Mouse (Mus musculus) left cerebral cortex, postnatal 25 days (tissue): ENCODE data around the gene 2200002D01Rik. TPM values are rescaled to one million over a fixed set of nuclear protein-coding genes. Genes with fewer than 3 reads are reported as not detected.
A peak's percentile ranks its signal among the peaks of the same experiment; 100 is the strongest.
"Not testable (repeated sequence)": the region's sequence is repeated elsewhere in the genome, so short reads cannot be mapped to it uniquely, and the experiment has no call there.

Experiments
- DNase-seq, 2 experiments: peaks; one replicate each; pipeline ENCODE4 v3.0.0; 2022; ENCODE audit warnings: low spot score in 2 of 2, mixed read lengths in 1 of 2
- intact Hi-C: fragments of 180-260 bp; cut with DNase I; formaldehyde crosslinking; loops from one replicate; pipeline ENCODE4 v1.15.1; 2025
- total RNA-seq, 2 experiments: library from RNA; stranded (reverse); gene quantifications; 2 replicates each; pipeline ENCODE4 v1.2.3; 2021

Gene 2200002D01Rik
- total RNA-seq, 2 experiments from 2014 or later, result not detected

DNA sequence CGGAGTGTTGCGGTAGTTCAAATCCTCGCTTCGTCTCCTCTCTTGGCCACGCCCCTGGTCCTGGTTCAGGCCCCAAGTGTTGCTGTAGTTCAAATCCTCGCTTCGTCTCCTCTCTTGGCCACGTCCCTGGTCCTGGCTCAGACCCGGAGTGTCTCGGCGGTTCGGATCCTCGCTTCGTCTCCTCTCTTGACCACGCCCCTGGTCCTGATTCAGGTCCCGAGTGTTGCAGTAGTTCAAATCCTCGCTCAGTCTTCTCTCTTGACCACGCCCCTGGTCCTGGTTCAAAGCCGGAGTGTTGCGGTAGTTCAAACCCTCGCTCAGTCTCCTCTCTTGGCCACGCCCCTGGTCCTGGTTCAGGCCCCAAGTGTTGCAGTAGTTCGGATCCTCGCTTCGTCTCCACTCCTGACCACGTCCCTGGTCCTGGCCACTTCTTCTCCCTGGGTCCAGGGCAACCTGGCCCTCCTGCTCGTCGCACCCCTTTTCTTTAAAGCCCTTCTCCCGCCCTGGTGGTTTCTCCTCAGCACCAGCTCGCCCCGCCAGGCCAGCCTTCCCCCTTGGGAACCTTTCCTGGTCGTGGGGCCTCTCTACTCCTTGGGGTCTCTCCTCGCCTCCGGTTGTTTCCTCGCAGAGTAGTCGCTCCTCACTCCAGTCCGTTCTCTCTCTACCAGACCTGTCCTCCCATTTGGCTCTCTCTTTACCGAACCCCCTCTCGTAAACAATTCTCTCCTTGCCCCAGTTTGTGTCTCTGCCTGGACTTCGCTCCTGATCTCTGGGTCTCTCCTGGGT is 35.3 kb downstream of the 2200002D01Rik start:
- DNase-seq, intact Hi-C loops: not testable (repeated sequence)

DNA sequence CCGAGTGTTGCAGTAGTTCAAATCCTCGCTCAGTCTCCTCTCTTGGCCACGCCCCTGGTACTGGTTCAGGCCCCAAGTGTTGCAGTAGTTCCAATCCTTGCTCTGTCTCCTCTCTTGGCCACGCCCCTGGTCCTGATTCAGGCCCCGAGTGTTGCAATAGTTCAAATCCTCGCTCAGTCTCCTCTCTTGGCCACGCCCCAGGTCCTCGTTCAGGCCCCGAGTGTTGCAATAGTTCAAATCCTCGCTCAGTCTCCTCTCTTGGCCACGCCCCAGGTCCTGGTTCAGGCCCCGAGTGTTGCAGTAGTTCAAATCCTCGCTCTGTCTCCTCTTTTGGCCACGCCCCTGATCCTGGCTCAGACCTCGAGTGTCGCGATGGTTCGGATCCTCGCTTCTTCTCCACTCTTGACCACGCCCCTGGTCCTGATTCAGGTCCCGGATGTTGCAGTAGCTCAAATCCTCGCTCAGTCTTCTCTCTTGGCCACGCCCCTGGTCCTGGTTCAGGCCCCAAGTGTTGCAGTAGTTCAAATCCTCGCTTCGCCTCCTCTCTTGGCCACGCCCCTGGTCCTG is 36.0 kb downstream of the 2200002D01Rik start:
- intact Hi-C loops, result no loop called here
- no peak for DNase-seq

- intact Hi-C loops, result no loop called here
- peak; percentile 34 to 46 for DNase-seq
Observed at GRCm38 (mm10) chr7:29211415-29212198, 36.7 kb downstream of the 2200002D01Rik start.

GRCm38 (mm10) chr7:29211013-29211412 is 37.3 kb downstream of the 2200002D01Rik start:
- DNase-seq, intact Hi-C loops: not testable (repeated sequence)

DNA sequence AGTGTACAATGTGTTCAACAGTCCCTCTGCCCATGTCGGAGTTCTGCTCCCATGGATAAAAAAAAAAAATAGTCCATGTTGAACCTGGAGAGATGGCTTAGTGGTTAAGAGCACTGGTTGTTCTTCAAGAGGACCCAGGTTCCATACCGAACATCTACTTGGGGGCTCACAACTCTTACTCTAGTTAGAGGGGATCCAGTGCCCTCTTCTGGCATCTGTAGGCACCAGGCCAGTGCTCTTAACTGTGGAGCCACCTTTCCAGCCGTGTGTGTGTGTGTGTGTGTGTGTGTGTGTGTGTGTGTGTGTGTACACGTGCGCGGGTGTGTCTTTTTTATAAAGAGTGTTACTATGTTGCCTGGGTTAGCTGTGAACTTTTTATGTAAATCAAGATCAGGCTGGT is 45.7 kb downstream of the 2200002D01Rik start:
- DNase-seq, result no peak
- intact Hi-C loops, result no loop called here

Other genes starting within 250 kb of the 2200002D01Rik start
- gene Ryr1, start 123.3 kb downstream of the 2200002D01Rik start, total RNA-seq, result 1 to 10 TPM; 4.7 to 8.9 TPM
- 1 to 10 TPM; 1.1 to 1.8 TPM for gene Rasgrp4, start 113.6 kb downstream of the 2200002D01Rik start, total RNA-seq
- gene Fam98c, start 92.2 kb downstream of the 2200002D01Rik start, total RNA-seq, result 10 to 100 TPM; 35.9 to 40.6 TPM
- 1 to 10 TPM; 1.0 to 1.1 TPM for gene Ggn, start 78.3 kb downstream of the 2200002D01Rik start, total RNA-seq
- 10 to 100 TPM; 52.3 to 57.9 TPM for gene Spred3, start 78.1 kb downstream of the 2200002D01Rik start, total RNA-seq
- gene Psmd8, start 67.8 kb downstream of the 2200002D01Rik start, total RNA-seq, result 100 to 1,000 TPM; 137 to 145 TPM
- gene Catsperg1, start 34.4 kb downstream of the 2200002D01Rik start, total RNA-seq, result under 1 TPM; 0.76 to 0.99 TPM
- gene Kcnk6, start 16.0 kb downstream of the 2200002D01Rik start, total RNA-seq, result 1 to 10 TPM; 2.2 to 3.2 TPM
- gene Yif1b, start 10.1 kb downstream of the 2200002D01Rik start, total RNA-seq, result 10 to 100 TPM; 48.5 to 52.0 TPM
- gene Spint2, start 33.4 kb upstream of the 2200002D01Rik start, total RNA-seq, result 10 to 100 TPM; 21.1 to 24.4 TPM
- gene Ppp1r14a, start 40.8 kb upstream of the 2200002D01Rik start, total RNA-seq, result 10 to 100 TPM; 13.6 to 14.2 TPM
- gene Dpf1, start 55.5 kb upstream of the 2200002D01Rik start, total RNA-seq, result 100 to 1,000 TPM; 110 to 115 TPM